Mouse (Mus musculus): ENCODE measurements around the gene Klhl22.

GRCm38 (mm10) chr16:17792728-17793127 is 33.3 kb downstream of the Klhl22 start:
- TF ChIP-seq POLR2A (IDR thresholded peaks at IDR 0.05; ENCODE audit: extremely low read depth, insufficient read depth, low read length): no peak
- no peak for TF ChIP-seq CTCF (IDR thresholded peaks at IDR 0.05; ENCODE audit: extremely low read depth, insufficient read depth, low read length)

All from cortical plate, adult 2 months (tissue).